Mouse (Mus musculus) gonadal fat pad, adult 2 months (tissue): ENCODE measurements around the gene Hdac9. TPM values are rescaled to one million over a fixed set of nuclear protein-coding genes. Genes with fewer than 3 reads are reported as not detected.

Experiments used
- DNase-seq: peaks from one replicate; pipeline ENCODE4 v3.0.0-alpha.2; 2012; ENCODE audit warnings: low read depth
- polyA plus RNA-seq: library from polyadenylated mRNA; depleted of rRNA; stranded (reverse); fragments of >200 nt; gene quantifications from 2 replicates; pipeline ENCODE4 v1.2.3, GENCODE M21; 2012; rRNA removed

The Hdac9 gene
- 2.1 and 4.5 TPM in 2 replicates for polyA plus RNA-seq

DNA sequence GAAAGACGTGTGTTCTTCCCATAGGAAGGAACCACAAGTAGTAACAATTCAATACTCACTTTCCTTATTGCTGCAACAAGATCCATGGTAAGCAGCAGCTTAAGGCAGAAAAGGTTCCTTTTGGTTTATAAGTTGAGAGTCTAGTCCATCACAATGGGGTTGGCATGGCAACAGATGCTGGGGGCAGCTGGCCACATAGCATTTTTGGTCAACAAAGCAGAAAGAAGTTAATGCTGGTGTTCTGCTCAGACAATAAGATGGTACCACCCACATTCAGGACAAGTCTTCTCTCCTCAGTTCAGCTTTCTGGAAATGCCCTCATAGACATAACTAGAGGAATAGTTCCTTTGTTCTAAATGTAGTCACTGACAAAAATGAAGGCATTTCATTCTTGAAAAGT, at the start of gene Hdac9:
Hdac9 (minus strand) TSS at position 101 of the 400 bp plus-strand sequence.
- no peak for DNase-seq

DNA sequence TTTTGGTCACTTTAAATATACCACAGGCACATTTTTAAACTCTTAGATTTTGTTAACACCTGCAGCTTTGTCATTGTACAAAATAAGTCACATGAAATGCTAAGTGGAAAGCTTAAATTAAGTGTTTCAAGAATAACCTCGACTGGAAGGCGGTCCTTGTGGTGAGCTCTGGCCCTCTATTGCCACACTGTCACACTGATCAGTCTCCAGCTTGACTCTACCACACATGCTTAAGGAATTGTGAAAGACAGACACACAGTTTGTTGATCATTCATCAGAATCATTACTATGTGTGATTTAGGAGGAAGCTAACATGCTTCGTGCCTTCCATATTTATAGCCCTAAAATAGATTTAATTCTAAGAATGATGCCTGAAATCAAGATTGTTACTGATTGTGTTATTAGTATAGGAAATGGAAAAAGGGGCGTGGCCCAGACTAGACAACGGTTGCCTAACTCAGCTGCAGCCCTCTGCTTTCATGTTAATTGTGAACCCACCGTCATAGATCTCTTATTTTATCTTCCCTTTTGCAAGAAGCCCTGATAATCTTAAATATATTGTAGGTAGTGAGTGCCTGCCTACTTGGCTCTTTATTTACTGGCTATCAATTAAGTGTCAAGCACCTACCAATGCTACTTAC, 32.3 kb upstream of the Hdac9 start:
- DNase-seq = no peak

DNA sequence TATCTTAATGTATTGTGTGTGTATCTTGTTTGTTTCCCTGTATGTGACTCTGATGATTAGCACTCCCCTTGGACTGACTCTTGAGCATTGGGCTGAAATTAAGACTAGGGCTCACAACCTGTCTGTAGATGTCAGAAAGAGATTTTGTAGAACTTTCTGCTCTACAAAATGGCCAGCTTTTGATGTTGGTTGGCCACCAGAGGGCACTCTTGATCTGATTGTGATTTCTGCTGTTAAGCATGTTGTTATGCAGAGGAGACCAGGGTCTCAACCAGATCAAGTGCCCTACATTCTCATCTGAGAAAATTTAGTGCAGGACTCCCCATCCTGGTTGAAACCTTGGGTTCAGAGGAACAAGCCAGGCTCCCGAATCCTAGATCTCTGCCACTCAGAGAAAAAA, 21.0 kb upstream of the Hdac9 start:
- DNase-seq = no peak

DNA sequence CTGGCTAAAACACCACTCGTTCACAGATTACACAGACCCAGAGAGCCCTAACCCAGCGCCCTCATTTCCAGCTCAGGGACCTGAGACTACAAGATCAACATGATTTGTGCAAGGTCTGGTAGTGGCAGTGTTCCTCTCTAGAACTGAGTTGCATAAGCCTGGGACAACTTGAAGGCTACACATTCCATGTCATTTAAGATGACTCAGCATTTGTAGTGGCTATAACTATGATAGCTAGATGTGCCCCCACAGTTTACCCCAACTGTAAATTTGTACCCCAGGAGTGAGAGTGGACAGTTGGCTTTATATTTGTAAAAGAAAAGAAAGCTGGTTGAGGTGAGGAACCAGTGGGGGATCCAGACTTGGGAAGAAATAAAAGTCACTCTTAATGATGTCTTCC, 8.9 kb downstream of the Hdac9 start:
- DNase-seq = no peak

DNA sequence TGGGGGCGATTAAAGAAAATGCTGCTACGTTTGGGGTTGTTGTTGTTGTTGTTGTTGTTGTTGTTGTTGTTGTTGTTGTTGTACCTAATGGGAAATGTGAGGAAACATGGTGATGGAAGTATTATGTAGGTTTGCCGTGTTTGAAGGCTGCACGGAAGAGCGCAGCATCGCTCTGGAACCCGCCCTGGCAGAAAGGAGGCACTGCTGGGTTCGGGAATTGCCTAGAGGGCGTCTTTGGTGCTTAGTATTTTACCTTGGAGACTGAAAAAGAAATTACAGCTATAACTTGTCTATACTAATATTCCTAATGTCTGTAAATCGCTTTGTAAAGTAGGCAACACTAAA, 9.4 kb downstream of the Hdac9 start:
- DNase-seq = no peak

DNA sequence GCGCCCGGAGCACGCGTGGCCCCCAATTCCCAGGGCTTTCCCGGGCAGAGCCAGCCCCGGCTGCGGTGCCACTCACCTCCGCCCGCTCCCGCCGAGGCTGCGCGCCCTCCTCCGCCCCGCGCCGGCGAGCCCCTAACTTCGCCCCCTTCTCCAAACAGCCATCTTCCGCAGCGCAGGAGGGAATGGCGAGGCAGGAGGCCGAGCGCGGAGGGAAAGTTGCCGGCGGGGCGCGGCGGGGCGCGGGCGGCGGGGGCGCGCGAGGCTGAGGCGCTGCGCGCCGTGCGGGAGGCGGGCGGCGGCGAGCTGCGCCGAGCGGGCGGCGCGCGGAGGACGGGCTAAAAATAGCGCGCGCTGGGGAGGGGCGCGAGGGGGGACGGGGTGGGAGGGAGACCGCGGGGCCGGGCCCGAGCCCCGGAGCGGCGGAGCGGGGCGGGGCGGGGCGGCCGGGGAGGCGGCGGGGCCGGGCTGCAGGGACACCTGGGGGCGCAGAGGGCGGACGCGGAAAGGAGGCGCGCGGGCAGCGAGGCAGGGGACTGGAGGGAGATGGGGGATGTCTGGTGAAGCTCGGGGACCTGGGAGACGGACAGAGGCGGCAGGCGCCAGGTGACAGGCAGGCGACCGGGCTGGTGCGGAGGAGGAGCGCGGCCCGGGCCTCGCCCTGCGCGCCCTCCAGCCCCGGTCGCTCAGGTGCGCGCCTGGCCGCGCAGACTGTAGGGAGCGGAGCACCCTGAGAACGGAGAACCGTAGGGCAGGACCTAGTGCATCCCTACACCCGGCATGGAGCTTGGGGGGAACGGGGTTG, 10.0 kb downstream of the Hdac9 start:
- DNase-seq = no peak

DNA sequence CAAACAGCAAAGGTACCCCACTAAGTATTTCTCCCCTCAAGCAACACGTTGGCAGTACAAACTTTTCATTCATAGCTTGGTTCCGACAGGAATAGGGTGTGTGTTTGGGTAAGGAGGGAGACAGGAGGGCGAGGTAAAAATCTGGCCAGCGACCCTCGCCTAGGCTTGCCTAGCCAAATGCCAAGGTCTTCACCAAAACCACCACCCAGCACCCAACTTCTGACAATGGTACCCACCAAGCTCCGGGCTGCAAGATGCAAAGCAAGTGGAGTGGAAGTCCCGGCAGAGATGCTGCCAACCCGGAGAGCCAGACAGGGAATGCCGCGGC, 10.6 kb downstream of the Hdac9 start:
- DNase-seq = no peak

DNA sequence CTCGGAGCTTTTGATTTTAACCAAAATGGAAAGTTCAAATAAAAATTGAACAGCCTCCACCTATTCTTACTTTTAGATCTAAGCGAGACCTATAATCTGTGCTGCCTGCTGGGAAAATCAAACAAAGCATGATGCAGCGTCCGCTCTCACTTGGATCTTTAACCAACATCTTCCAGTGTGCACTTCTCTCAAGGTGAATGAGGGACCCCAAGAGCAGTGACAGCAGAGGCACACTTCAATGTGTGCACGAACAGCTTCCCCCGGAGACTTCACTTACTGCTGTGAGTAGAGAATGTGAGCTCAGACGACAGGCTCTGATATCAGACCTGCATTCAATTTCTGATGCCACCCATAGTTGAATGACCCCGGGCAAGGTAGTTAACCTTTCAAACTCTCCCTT, 16.7 kb downstream of the Hdac9 start:
- DNase-seq = no peak

DNA sequence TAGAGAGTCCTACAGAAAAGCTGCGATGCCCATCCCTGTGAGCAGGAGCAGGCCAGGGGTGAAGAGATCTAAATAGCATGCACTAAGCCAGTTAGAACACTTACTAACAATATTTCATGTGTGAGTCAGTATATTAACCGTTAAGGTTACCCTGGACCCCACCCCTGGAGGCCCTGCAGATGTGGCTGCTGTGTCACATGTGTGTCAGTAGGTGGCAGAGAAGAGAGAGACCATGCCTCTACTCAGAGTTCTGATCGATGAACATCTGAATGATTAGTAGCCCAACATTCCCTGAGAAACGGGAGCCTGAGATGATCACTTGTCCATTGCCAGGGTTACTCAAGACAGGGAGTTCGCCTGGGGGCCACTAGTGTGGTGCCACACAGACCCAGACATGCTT, 22.0 kb downstream of the Hdac9 start:
- no peak for DNase-seq

DNA sequence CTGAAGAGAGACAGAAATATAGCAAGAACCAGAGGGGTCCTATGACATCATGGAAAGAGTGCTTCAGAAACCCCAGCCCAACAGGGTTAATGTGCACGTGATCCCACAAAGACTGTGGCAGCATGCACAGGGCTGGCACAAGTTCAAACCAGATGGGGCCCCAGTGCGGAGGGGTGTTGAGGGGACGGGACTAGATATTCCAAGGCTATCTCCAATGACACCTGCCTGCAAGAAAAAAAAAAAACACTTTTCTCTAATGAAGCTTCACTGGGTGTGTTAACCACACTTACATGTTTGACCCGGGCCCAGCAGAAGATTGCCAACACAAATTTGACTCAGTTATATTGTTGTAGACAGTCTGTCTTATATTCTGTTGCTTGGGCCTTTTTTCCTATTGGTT, 28.2 kb downstream of the Hdac9 start:
- no peak for DNase-seq

DNA sequence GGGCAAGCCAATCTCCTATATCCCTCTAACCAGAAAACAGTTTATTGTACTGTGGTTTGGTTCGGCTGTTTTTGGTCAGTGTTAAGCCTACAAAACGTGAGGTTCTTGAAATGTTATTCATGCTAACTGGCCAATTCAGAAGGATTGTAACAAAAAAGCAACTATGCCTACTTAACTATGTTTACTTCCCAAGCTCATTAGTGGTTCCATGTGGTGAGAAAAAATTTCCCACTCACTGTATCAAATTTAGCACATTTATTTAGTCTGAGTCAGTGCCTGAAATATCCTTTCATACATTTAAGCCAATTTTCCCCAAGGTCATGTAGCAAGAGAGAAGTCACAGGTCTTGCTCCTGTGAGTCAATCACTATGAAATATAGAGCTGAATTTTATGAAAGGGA, 42.0 kb downstream of the Hdac9 start:
- DNase-seq = no peak

DNA sequence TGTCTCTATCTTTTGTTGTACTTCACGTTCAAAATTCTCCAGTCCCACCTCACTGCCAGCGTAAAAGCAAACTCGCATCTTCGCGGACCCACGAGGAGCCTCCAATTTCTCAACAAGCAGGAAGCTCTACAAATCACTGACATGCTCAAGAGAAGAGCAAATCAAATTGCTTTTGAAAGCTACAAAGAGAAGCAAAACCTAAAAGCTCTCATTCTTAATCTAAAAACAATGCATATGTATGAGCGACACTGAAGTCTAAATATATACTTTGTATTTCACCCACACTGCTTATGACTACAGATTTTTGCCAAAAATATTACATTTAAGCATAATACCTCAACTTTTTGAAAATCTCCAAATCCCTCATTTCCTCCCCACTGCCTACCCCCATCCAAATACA, 45.9 kb downstream of the Hdac9 start:
- no peak for DNase-seq

DNA sequence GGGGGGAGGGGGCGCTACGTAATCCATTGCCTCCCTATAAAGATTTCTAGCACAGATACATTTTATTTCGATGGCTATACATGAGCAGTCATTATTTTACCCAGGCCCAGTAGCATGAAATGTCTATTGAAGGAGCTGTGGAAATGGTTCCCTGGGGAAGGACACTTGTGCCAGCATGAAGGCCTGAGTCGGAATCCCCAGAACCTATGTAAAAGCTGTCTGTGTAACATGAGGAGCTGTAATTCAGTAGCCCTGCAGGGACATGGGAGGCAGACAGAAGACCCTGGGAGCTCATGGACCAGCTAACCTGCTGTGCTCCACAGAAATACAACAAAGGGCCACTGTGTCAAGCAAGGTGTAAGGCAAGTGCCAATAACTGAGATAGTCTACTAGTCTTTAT, 75.7 kb downstream of the Hdac9 start:
- DNase-seq = no peak

DNA sequence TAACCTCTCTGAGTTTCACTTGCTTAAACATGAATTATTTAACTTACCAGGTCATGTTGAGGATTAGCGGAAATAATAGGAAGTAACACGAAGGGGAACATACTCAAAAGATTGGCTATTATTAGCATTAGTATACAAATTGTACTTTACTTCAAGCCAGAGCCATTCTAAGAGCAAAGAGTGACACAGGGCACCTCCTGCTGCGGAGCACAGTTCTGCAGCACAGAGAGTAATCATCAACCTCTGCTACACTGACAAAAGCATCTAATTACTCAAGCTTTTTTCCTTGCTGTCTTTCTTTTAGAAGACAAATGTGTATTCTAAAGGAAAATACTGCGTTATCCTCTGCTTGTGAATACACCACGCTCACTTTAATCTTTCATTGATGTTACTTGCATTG, 79.6 kb downstream of the Hdac9 start:
- DNase-seq = no peak

DNA sequence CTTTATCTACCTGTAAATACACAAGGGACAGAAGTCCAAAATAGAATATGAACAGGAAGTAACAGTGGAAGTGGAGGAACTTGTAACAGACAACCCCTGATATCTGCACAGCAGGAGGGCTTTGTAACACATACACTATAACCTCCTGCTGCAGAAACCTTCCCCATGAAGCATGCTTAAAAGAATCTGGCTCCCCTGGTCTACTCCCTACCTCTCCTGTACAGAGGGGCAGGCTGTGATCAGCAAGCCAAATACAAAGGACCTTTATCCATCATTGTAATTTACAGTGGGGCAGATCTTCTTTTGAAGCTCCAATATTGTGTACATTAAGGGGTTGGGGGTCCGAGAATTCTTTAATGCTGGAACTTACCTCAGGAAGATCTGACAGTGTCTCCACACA, 80.0 kb downstream of the Hdac9 start:
- DNase-seq = no peak

DNA sequence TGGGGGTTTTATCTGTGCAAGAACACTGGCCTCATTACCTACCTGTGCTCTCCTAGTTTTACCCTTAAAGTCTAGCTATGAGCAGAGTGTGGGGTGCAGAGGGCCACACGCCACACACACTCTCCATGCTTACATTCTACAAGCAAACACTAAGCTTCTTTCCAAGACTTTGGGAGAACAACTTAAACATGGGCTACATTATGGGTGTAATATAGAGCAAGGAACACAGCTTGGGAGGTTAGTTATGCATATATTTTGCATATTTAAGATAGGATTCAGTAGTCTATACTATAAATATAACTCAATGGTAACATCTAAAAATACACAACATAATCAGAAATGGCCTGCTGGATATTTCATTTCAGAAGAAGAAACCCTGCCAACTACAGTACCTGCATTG, 80.8 kb downstream of the Hdac9 start:
- DNase-seq = no peak

DNA sequence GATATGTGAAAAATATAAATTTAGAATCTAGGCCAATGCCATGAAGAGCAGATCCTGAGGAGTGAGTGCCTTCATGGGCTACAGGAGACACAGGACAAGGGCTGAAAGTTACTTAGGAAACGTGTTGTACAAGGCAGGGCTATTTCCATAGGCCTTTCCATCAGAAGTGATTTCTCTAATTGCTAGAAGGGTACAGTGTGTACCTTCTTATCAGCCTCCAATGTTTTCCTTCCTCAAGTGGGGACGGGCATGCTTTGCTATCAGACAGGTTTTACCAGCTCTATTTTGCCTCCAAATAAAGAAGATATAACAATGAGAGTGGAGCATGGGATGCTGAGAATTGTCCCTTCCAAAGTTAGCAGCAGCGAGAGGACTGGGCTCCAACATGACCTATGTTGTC, 81.4 kb downstream of the Hdac9 start:
- DNase-seq = no peak

DNA sequence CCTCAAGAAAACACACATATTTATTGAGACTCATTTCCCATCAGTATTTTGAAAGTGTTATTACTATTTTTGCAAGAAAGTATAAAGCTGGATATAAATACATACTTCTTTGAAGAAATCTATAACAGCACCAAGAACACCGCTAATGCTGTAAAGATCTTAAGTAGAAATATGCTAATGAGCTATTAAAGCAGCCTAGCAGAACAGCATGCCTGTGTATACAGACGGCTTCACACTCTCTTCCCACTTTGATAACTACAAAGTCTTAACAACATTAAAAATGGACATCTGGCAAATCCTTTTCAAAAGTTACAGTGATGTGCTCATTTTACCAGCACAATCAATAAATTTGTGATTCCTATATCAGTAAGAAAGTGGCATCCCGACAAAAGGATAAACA, 88.2 kb downstream of the Hdac9 start:
- no peak for DNase-seq

DNA sequence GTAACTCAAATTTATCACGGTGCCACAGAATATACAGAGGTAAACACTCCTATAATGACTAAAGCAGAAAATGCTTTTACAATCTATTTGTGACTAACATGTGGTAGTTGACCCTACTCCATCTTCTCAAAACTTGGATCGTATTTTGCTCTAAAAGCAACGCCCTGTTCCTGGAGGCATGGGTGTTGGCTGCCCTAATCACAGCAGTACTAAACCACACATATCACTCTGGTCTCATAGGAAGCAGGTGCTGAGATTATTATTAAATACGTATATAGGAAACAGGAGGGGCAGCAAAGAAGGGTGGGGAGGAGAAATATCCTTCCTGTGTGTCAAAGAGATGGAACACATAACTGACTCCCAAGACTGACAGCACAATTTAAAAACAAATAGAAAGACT, 90.0 kb downstream of the Hdac9 start:
- no peak for DNase-seq

DNA sequence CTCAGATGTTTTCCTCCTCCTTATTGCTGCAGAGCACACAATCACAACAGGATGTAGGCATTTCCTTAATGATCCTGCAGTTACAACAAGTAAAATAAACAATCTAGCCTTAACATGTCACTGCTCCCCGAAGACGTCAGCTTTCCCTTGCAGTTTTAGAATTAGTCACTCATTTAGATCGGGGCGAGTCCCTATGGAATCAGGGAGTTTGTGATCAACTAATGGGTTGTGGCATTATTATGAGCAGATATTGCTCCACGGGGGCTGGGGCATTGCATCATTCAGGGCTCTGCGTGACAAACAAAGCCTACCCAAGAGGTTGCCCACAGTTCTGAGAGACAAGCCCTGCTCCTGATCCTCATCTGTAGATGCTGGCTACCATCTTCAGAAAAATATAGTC, 96.7 kb downstream of the Hdac9 start:
- DNase-seq = no peak

DNA sequence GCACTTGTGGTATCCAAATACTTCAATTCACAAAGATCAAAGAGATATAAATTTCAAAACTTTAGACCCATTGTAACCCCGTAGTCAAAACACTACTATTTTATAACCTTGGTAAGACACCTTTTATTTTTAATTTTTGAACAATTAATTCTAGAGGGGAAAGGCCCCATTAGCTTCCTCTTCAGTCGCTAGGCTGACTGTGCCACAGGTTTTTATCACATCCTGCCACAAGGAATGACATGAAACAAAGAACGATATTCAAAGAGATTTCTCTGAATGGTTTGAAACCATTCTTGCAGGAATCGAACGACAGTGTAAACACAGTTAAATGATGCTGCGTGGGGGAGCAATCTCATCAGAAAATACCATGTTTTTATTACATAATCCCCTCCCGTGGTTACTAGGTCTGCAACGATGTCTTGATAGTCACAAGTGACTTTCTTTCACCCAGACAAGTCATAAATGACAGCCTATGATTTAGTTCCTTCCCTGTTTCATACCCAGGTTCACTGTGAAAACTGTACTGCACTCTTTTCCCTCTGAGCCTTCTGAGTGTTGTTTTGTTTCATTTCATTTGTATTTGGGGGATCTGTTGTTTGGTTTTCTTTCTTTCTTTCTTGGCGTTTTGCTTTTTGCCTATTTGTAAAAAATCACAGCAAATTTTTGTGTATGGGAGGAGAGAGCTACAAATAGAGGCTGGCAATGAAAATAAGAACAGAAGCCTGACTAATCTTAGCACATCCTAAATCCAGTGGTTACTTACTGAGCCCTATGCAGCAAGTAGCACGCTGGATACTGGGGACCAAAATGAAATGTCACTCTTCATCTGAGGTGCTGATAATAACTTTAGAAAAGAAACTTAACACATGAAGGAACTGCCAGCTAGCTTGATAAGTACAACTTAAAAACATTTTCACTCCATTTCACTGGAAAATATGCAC, 105.0 kb downstream of the Hdac9 start:
- no peak for DNase-seq

DNA sequence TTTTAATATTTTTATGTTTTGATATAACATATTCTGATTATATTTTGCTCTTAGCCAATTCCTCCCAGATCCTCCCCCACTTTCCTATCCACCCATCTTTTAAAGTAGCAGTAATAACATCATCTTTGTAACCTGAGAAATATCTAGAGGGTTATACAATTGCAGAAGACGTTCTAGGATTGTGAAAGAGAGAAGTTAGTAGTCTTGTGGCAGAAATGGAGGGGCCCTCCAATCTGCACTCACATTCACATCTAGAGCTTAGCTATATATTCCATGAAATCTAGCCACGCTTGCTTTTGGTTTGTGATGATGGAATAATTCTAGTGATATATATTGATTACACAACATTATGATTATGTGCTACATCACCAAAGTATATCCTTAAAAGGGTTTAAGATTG, 106.7 kb downstream of the Hdac9 start:
- no peak for DNase-seq

DNA sequence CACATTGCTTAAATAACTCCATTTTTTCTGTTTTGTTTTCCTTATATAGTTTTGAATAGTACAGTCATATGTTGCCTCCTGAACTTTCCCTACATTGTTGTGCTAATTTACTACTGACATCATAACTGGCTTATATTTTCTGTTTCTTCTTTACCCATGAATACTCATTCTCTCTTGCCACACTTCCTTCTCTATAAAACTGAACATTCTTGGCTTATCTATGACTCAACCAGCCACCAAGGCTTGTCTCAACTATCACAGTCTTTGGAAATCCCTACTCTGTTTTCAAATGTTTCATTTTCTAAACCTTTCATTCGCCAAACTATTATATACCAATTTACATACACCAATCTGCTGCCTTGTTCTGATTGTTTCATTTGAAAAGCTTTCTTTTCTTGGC, 108.7 kb downstream of the Hdac9 start:
- DNase-seq = no peak
